Mouse (Mus musculus) G1E (cell line): ENCODE data around the gene Qtrt1. TPM values are rescaled to one million over a fixed set of nuclear protein-coding genes. Genes with fewer than 3 reads are reported as not detected.

Source experiments
- ATAC-seq: 2 replicates; pipeline ENCODE4 v1.8.0; 2016; ENCODE audit warnings: mild to moderate bottlenecking; ENCODE audit not compliant: insufficient number of reproducible peaks, poor library complexity, low FRiP score, severe bottlenecking; ENCODE audit errors: extremely low read depth
- DNase-seq: peaks from one replicate; pipeline ENCODE4 v3.0.0; 2012; ENCODE audit warnings: low spot score
- H3K27me3 ChIP-seq: 2 replicates; pipeline ENCODE4 v1.6.1; 2012; ENCODE audit warnings: mild to moderate bottlenecking, low read length, inconsistent platforms; ENCODE audit not compliant: insufficient read depth
- H3K36me3 ChIP-seq: replicated peaks from 2 replicates; pipeline ENCODE3; 2012; ENCODE audit warnings: mild to moderate bottlenecking, inconsistent platforms
- H3K4me1 ChIP-seq: 2 replicates; pipeline ENCODE4 v1.6.1; 2012; ENCODE audit warnings: low read depth, low read length, inconsistent platforms, mixed read lengths; ENCODE audit not compliant: insufficient read depth
- H3K4me3 ChIP-seq: 2 replicates; pipeline ENCODE4 v1.5.1; 2012; ENCODE audit warnings: low read depth, mild to moderate bottlenecking, inconsistent platforms, low read length, moderate library complexity, mixed read lengths
- H3K9me3 ChIP-seq: replicated peaks from 2 replicates; pipeline ENCODE4 v1.6.1; 2012; ENCODE audit warnings: inconsistent platforms
- CTCF ChIP-seq: IDR thresholded peaks from 2 replicates; pipeline ENCODE4 v1.5.1; 2012; ENCODE audit warnings: low read depth, low read length, inconsistent platforms, mixed read lengths
- GATA1 ChIP-seq: IDR thresholded peaks from 2 replicates; pipeline ENCODE4 v1.6.1; 2012; ENCODE audit warnings: borderline replicate concordance, low read length, inconsistent platforms, mixed read lengths
- GATA2 ChIP-seq: IDR thresholded peaks from 2 replicates; pipeline ENCODE4 v1.6.1; 2012; ENCODE audit warnings: low read depth, low read length, inconsistent platforms, borderline replicate concordance
- POLR2AphosphoS5 ChIP-seq: IDR thresholded peaks from 2 replicates; pipeline ENCODE4 v1.6.1; 2012; ENCODE audit warnings: low read depth, low read length, inconsistent platforms; ENCODE audit not compliant: insufficient replicate concordance
- TAL1 ChIP-seq: conservative IDR thresholded peaks from 2 replicates; pipeline ENCODE4 v1.6.1; 2012; ENCODE audit warnings: low read depth, low read length, inconsistent platforms, mixed read lengths
- polyA plus RNA-seq: library from polyadenylated mRNA; stranded (reverse); fragments of >175 nt; gene quantifications from 2 replicates; pipeline ENCODE4 v1.2.3, GENCODE M21; 2012
- total RNA-seq, 2 experiments: library from RNA; stranded (forward) in 1 of 2; stranded (reverse) in 1 of 2; fragments of 200-1000 nt in 1 of 2; fragments of >200 nt in 1 of 2; fragmentation: Nextera tagmentation in 1 of 2; gene quantifications; 2 replicates each; pipeline ENCODE4 v1.2.3; 2014 to 2017

Gene Qtrt1
- total and polyA plus RNA-seq, 3 experiments = 20.7 to 72.7 (median 34.3) TPM

DNA sequence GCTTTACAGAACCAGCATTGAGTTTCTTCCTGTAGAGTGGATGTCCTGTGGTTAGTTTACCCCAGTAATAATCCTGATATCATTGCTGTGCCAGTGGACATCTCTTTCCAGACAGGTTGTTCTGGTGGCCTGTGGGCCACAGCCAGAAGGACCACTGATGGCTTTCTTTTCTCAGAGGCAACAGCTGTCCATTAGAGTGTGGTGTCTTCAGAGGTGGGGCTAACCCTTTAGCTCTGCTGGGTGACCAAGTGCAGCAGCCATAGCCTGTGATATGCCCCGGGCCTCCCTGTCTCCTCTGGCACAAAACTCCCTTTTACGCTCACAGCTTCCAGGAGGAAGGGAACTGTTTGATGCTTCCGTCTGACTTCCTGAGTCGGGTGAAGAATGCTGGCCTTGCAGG, 32.9 kb downstream of the Qtrt1 start:
- DNase-seq (no peak), ATAC-seq (no peak)
- no peak for TF ChIP-seq TAL1
- no peak for TF ChIP-seq GATA1
- no peak for TF ChIP-seq CTCF
- no peak for TF ChIP-seq POLR2AphosphoS5
- no peak for TF ChIP-seq GATA2
- H3K4me3 ChIP-seq = no peak overlapping the region
- peaks cover 93% of the 10 kb centered on the region for H3K36me3 ChIP-seq
- no peaks in the 10 kb centered on the region for H3K9me3 ChIP-seq
- H3K27me3 ChIP-seq = no peaks in the 10 kb centered on the region
- peaks cover 26% of the 10 kb centered on the region for H3K4me1 ChIP-seq

DNA sequence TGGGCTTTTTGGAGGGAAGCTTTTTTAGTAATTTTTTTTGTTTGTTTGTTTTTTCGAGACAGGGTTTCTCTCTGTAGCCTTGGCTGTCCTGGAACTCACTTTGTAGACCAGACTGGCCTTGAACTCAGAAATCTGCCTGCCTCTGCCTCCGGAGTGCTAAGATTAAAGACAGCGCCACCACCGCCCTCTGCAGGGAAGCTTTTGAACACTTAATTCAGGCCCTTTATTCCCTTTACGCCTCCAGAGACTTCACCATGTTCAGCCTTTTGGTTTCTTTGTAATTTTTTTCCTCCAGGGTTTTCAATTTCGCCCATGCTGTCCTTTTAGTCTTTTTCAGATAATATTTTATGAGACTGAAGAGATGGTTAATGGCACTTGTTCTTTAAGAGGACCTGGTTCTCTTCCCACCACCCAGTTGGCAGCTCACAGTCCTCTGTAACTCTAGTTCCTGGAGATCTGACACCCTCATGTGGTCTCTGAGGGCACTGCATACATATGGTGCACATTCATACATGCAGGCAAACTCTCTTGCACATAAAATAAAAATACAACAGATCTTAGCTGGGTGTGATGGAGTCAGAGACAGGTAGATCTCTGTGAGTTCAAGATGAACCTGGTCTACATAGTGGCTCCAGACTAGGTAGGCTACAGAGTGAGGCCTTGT, 33.6 kb downstream of the Qtrt1 start:
- Histone ChIP-seq H3K27me3 (no peaks in the 10 kb centered on the region), H3K4me3 (no peak overlapping the region), H3K4me1 (peaks cover 27% of the 10 kb centered on the region), H3K9me3 (no peaks in the 10 kb centered on the region), H3K36me3 (peaks cover 94% of the 10 kb centered on the region)
- ATAC-seq (no peak), DNase-seq (no peak)
- no peak for TF ChIP-seq CTCF
- no peak for TF ChIP-seq GATA1
- TF ChIP-seq POLR2AphosphoS5 = no peak
- no peak for TF ChIP-seq TAL1
- no peak for TF ChIP-seq GATA2

- Histone ChIP-seq H3K9me3 (no peaks in the 10 kb centered on the region), H3K4me3 (no peak overlapping the region), H3K4me1 (peaks cover 40% of the 10 kb centered on the region), H3K36me3 (peaks cover 91% of the 10 kb centered on the region), H3K27me3 (no peaks in the 10 kb centered on the region)
- TF ChIP-seq CTCF (no peak), GATA1 (no peak), GATA2 (no peak), POLR2AphosphoS5 (no peak), TAL1 (no peak)
- no peak for ATAC-seq
- no peak for DNase-seq
Observed at GRCm38 (mm10) chr9:21447778-21448177, 36.1 kb downstream of the Qtrt1 start.

GRCm38 (mm10) chr9:21449710-21450109, 38.1 kb downstream of the Qtrt1 start:
- Histone ChIP-seq H3K4me1 (peaks cover 41% of the 10 kb centered on the region), H3K4me3 (no peak overlapping the region), H3K36me3 (peaks cover 87% of the 10 kb centered on the region), H3K9me3 (no peaks in the 10 kb centered on the region), H3K27me3 (no peaks in the 10 kb centered on the region)
- no peak for DNase-seq
- no peak for ATAC-seq
- TF ChIP-seq CTCF (no peak), GATA2 (no peak), TAL1 (no peak), GATA1 (no peak), POLR2AphosphoS5 (no peak)

GRCm38 (mm10) chr9:21450270-21450669, 38.6 kb downstream of the Qtrt1 start:
- peaks cover 46% of the 10 kb centered on the region for H3K4me1 ChIP-seq
- ATAC-seq (no peak), DNase-seq (no peak)
- no peaks in the 10 kb centered on the region for H3K27me3 ChIP-seq
- H3K36me3 ChIP-seq = peaks cover 87% of the 10 kb centered on the region
- H3K9me3 ChIP-seq = no peaks in the 10 kb centered on the region
- TF ChIP-seq POLR2AphosphoS5 (no peak), GATA1 (no peak), TAL1 (no peak), GATA2 (no peak), CTCF (no peak)
- H3K4me3 ChIP-seq = no peak overlapping the region

- peak overlapping the region; percentile 28; the same call in 1 of the 2 replicates for H3K4me3 ChIP-seq
- H3K36me3 ChIP-seq = peaks cover 84% of the 10 kb centered on the region
Observed at GRCm38 (mm10) chr9:21451391-21451790, 39.8 kb downstream of the Qtrt1 start.

More at GRCm38 (mm10) chr9:21451391-21451790, 39.8 kb downstream of the Qtrt1 start:
- Histone ChIP-seq H3K4me1 (peaks cover 52% of the 10 kb centered on the region), H3K27me3 (no peaks in the 10 kb centered on the region), H3K9me3 (no peaks in the 10 kb centered on the region)
- ATAC-seq = no peak
- DNase-seq = no peak
- TF ChIP-seq CTCF (no peak), POLR2AphosphoS5 (no peak), TAL1 (no peak), GATA2 (no peak), GATA1 (no peak)
